Mouse (Mus musculus) right cerebral cortex, postnatal 10 days (tissue): Measurements from ENCODE around the gene Chst3.
"Not testable (repeated sequence)": the region's sequence is repeated elsewhere in the genome, so short reads cannot be mapped to it uniquely, and the experiment has no call there.

ENCODE experiments used
- DNase-seq, 2 experiments: peaks; one replicate each; pipeline ENCODE4 v3.0.0; 2021; ENCODE audit warnings: low spot score in 2 of 2

Chst3 gene

DNA sequence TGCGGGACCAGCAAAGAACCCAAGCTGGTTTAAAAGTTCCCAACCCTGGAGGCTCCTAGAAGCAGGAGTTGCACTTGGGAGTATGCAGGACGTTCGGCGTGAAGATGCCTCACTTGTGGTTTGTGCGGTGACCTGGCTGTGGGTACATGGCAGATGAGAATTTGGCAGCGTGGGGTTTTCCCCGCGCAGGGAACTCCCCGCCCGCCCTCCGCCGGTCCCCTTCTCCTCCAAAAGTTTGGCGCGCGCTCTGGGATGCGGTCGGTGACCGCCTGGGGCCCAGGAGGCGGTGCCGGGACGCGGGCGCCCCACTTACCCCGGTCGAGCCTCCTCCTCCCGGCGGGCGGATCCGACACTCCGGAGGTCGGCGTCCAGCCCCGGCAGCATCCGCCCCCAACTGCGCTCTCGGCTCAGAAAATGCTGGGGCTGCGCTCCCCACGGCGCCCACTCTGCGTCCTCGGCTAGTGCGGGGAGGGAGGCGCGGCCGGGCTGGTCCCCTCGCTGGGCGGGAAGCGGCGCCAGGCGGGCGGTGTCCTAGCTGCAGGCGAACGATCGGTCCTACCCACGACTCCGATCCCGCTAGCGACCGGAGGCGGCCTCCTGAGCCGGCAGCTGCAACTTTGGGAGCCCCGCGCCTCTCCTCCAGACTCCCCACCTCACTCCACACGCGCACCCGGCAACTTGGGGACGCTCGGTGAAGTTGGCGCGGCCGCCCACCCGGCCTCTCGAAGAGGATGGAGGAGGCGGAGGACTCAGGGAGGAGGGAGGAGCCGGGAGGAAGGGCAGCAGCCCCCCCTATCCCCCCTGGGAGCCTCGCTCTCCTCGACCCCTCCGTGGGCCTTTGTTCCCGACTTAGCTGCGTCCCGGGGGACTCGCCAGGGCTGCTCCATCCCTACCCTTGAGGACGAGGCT is at the start of gene Chst3:
TSS of gene Chst3 (minus strand) at position 670 of the 909 bp plus-strand sequence.
- peak in 1 of 2 experiments; percentile 48 for DNase-seq

DNA sequence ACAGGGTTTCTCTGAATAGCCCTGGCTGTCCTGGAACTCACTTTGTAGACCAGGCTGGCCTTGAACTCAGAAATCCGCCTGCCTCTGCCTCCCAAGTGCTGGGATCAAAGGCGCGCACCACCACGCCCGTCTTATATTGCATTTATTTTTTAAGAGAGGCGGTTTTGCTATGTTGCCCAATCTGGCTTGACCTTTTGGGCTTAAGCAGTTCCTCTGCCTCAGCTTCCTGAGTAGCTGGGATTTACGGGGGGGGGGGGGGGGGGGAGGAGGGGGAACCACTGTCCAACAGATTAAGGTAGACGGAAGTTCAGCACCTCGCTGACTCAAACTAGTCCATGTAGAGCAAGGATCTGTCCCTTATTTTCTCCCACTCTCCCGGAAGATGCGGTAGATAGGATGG is 49.7 kb upstream of the Chst3 start:
- DNase-seq, result no peak

DNA sequence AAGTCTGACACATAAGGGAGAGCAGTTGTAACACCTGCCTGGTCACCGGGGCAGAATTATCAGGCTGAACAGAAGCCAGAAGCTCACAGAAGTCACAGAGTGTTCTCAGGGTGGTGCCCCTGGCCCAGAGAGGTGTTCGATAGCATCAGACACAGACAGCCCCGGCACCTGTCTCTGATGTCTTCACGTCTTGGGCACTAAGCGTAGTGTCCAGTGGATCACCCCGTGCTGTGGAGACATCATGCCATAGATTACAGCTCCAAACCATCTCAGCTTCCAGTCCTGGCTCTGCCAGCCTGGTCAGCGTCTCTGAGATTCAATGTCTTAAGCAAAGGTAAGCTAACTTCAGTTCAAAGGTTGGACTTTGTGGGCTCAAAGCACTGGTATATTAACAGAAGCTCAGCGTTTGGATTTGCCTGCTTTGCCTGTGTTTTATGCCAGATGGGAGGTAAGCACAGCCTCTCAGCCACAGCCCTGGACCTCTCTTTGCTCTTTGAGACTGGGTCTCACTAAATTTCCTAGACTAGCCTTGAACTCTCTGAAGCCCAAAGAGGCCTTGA is 47.9 kb upstream of the Chst3 start:
- DNase-seq, result no peak

DNA sequence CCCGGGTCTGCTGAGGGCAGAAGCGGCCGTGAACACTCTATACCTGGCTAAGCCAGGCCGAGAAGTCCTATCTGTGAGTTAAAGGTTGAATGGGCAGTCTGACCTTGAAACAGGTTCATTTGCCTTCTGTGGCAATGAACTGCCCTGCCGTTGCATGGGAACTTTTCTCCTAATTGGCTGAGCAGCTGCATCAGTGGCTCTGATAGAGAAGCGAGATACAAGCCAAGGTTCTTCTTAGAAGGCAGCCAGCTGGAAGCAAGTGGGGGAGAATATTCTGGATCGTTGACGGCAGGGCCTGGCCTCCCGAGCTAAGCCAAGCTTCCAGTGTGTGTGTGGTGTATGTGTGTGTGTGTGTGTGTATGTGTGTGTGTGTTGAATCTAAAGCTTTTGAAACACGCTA is 46.2 kb upstream of the Chst3 start:
- DNase-seq, result no peak

DNA sequence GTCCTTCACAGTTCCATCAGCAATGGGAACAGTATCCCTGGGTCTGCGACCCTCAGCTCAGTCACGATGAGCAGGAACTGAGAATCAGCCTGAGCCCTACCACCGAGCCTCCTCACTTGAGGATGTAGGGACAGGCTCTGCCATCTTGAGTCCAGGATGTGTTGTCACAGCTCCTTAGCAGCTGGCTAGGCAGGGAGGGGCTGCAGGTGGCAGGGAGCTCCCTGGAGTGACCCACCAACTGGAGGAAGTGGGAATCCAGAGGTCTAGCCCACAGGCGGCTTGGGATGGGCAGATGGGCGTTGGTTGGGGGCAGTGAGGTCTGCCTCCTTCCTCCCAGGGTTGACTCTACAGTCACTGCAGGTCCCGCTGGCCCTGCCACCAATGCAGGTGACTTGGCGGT is 44.3 kb upstream of the Chst3 start:
- DNase-seq, result no peak

DNA sequence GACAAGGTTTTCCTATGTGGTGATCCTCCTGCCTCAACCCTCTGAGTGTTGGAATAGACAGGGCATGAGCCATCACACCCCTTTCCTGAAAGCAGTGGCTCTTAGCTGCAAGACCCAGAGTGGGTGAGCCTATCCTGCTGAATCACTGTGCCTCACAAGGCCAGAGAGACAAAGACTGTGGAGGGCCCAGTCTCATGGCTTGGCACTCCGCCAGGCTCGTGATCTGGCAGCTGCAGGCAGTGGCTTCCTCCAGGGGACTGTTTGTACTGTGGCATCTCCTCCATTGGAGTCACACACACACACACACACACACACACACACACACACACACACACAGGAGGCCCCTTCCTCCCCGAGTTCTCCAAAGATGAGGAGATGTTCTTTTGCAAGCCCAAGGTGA is 43.3 kb upstream of the Chst3 start:
- DNase-seq, result peak; percentile 93

DNA sequence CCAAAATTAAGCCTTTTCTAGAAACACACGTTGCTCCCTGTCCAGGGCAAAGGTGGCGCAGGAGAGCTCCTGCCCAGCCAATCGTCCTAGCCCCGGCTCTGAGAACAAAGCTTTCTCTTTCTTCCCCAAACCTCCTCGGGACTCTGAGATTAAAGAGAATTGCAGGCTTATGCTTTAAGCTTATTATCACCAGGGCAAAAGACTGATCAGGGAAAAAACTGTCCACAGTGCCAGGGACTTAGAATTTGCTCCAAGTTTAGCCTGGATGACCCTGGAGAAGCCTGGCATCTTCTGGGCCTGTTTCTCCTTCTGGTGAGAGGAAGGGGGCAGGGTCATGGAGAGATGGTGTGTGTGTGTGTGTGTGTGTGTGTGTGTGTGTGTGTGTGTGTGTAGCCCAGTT is 42.5 kb upstream of the Chst3 start:
- no peak for DNase-seq

DNA sequence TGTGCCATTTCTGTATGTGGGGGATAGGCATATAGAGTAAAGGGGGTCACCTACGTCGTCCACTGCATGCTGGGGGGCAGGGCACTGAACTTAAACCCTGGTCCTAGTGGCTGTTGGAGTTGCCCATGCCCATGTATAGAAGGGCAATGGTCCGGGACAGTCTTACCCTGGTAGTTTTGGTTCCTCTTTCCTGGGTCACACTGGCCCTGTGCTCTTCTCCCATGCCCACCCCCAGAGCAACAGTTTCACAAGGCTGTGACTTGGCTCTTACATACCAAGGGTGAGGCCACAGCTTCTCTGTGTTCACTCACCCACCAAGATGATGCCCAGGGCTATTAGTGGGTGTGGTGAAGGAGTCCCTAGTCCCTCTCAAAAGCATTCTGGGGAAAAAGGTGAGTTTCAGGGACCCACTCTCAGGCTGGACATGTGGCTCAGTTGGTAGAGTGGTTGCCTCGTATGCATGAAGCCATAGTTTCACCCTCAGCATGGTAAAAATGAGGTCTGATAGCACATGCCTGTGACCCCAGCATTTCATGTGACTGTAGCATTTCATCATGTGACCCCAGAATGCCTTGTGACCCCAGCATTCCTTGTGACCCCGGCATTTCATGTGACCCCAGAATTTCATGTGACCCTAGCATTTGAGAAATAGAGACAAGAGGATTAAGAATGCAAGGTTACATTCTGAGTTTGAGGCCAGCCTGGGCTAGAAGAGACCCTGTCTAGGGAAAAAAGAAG is 41.7 kb upstream of the Chst3 start:
- no peak for DNase-seq

DNA sequence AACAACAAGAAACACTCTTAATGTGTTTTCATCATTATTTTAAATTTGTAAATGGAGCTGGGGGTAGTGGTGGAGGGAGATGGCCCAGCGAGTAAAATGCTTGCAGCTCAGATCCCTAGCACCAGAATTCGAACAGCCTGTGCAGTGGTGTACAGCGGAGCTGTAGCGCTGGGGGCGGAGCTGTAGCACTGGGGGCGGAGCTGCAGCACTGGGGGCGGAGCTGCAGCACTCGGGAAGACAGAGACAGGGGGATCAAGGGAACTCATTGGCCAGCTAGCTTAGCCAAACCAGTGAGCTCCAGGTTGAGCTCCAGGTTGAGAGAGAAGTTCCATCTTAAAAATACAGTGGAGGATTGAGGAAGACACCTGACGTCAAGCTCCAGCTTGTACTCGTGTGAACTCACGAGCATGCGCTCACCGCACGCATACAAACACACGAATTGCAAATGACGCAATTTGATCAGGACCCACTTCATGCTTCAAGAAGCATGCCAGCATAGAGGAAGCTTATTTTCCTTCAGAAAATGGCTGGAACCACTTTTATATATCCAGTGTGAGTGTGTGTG is 38.3 kb upstream of the Chst3 start:
- DNase-seq, result no peak

DNA sequence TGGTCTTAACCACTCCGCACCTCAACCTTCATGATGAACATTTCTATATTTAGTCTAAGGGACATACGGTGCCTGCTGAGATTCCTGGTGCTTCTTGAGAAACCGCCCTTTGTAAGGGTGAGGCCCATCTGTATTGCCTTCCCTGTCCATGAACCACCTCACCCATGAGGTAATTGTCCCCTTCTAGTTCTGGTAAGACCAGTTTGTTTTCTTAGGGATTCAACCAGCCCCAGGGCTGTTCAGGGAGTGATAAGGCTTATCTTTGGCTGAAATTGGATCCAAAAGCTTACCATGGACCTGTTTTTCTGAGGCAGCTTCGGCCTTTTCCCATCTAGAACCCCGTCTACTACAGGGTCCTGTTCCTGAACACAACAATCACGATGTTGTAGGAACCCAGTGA is 37.0 kb upstream of the Chst3 start:
- DNase-seq, result no peak

DNA sequence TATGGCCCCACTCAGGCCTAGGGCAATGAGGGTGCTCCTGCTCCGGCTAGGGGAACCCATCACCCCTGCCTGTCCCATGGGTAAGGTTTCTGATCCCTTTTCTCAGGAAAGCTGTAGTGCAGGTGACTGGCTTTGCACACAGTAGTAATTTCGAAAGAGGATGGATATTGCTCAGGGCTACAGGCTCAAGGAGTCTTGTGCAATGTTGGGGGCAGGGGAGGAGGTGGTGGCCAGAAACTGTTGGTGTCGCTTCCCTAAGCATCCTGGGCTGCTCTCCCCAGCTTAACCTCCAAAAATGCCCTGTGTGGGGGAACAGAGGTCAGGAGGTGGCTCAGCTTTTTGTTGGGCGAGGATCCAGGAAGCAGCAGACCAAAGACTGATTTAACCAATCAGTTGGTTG is 33.5 kb upstream of the Chst3 start:
- DNase-seq, result no peak

DNA sequence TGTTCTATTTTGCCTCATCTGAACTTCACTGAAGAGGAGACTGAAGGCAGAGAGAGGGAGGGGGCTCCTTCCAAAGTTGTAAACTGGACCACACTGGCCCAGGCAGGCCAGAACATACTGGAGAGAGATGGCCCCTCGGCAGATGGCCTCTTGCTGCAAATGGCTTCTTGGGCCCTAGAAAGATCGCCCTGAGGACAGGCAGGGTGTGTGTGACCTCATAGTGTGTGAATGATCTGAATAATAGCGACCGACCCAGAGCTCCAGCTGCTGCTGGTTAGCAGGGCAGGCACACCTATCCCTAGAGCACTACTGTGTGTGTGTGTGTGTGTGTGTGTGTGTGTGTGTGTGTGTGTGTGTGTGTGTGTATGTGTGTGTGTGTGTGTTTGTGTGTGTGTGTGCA is 33.1 kb upstream of the Chst3 start:
- no peak for DNase-seq

DNA sequence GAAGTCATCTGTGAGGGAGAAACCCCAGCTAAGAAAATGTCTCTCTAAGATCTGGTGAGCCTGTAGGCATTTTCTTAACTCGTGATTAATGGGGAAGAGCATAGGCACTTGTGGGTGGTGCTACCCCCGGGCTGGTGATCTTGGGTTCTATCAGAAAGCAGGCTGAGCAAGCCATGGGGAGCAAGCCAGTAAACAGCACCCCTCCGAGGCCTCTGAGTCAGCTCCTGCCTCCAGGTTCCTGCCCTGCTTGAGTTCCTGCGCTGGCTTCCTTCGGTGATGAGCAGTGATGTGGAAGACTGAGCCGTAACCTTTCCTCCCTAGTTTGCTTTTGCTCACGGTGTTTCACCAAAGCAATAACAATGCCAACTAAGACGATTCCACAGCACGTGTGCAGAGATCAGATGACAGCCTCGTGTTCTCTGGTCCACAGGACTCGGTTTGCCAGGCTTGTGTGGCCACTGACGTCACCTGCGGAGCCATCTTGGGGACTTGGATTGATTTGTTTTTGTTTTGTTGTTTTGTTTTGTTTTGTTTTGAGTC is 31.4 kb upstream of the Chst3 start:
- no peak for DNase-seq

DNA sequence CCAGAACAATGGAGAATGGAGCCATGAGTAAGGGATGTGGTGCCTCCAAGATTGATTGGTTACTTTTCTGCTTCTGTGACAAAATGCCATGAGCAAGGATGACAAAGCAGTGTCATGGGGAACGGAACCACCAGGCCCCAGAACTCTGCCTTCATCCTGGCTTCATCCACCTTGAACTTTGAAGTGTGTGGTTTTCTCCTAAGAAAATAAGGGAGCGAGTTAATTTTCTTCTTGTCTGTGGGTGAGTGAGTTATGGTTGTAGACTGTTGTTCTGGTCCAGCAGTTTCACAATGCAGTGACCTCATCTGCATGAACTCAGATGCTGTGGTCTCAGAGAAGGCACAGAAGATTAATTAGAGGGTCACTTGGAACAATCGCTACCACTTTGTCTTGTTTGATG is 29.3 kb upstream of the Chst3 start:
- DNase-seq, result not testable (repeated sequence)

DNA sequence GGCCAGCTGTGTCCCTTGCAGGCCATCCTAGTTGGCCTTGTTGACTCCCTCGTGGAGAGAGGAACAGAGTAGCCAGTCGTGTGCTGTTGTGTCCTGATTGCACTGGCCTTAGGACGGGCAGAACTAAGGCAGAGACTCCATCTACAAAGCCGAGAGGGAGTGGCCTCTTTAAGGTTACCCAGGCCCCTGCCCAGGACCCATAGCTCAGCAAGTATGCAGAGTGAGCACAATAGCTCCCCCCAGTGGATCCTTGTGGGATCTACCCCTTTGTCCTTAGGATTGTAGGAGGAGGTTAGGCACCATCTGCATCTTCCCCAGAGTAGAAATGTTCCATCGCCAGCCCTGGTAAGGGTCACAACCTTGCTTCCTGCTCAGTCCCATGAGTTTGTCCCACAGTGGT is 27.5 kb upstream of the Chst3 start:
- DNase-seq, result peak in 1 of 2 experiments; percentile 63

DNA sequence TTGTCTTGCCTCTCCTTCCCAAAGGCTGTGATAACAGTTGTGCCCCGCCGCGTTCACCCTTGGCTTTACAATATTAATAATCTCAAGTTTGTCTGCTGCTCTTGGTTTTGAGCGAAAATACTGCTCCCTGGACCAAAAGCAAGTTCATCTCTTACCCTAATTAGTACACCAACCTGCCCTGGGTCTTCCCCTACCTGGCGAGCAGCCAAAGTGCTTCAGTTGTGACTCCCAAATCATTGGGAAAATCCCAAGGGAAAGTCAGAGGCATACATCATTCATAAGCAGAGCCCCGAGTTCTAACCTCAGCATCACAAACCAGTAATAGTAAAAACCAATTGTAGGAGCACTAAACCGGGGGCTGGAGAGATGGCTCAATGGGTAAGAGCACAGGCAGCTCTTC is 26.6 kb upstream of the Chst3 start:
- DNase-seq, result no peak

DNA sequence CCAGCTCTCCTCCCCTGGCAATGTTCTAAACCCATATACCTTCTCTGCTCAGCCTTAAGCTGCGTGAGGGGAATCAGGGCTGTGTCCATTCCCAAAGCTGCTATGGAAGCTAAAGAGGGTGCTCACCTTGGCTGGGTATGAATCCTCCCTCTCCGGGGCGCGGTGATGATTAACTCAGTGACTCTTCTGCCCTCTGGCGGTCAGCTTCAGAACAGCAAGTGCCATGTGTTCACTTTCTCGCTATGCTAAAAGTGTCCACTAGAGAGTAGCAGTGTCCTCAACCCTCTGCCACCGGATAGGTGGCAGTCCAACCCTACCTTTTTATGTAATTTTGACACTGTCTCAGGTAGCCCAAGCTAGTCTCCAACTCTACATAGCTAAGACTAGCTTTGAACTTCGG is 26.0 kb upstream of the Chst3 start:
- peak; percentile 89 to 92 for DNase-seq

DNA sequence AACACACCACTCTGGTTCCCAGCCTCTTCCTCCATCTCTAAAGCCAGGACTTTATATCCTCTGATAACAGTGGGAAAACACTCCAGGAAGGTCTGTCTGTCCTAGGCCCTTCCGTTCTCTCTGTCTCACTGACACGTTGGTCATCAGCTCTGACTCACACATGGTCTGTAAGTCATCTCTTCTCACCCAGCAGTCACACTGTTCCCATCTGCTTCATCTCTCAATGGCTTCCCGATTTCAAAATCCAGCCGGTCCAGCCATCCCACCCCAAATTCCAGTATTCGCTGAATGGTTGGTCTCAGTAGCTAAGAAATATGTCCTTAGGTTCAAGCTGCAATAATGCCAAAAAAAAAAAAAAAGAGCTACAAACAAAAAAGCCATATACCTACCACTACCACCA is 24.9 kb upstream of the Chst3 start:
- no peak for DNase-seq

DNA sequence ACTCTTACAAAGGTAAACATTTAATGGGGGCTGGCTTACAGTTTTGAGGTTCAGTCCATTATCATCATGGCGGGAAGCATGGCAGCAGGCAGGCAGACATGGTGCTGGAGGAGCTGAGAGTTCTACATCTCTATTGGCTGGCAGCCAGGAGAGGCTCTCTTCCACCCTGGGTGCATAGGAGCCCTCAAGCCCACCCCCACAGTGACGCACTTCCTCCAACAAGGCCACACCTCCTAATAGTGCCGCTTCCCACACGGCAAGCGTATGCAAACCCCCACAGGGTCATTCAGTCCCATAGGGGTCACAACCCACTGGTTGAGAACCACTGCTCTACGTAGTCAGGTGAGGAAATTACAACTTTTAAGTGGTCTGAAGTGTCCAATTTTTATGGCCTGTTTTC is 21.4 kb upstream of the Chst3 start:
- DNase-seq, result no peak

DNA sequence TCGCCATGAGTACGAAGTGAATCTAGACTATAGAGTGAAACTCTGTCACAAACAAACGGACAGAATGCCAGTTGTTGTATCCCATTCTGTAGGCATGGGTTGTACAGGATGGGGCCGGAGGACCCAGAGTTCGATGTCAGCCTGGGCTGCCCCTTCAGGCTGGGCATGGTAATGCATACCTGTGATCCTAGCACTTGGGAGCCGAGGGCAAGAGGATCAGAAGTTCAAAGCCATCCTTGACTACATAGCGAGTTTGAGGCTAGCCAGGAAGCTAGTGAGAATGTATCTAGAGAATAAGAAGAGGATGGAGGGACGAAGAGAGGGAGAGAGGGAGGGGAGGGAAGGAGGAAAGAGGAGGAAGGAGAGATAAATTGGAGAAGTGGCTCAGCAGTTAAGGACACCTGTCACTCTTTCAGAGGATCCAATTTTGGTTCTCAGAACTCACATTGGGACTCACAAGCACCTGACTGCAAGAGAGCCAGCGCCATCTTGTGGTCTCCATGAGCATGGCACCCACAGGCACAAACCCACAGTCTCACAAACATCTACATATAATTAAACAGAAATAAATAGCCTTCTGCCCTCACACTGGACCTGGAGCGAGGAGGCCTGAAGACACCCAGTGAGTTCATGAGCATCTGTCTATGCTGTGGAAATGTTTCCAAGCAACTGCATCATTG is 18.6 kb upstream of the Chst3 start:
- DNase-seq, result peak; percentile 49 to 68

DNA sequence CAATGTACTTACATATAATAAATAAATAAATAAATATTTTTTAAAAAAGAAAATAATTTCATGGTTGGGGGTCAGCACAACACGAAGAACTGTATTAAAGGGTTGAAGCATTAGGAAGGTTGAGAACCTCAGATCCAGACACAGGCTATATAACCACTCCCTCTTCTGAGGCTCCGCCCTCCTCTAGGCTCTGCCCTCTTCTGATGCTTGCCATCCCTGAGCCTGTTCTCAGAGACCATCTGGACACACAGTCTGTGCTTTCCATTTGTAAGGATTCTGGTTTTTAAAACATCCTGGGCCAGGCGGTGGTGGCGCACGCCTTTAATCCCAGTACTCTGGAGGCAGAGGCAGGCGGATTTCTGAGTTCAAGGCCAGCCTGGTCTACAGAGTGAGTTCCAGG is 16.8 kb upstream of the Chst3 start:
- not testable (repeated sequence) for DNase-seq

DNA sequence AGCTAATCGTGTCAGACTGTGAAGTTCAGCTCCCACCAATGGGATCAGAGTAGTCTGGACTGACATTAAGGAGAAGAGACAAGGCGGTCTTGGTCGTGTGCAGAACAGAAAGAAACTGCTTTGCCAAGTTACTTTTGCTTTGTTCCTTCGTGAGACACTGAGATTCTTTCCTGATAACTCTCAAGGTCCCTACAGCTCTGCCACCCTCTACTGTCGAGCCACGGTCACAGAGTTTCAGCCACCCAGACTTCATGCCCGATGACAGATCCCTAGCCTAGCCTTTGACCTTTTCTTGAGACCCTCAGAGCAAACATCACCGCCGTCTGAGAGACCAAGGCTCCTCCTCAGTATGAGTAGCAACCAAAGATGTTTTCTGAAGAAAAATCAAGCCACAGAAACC is 14.9 kb upstream of the Chst3 start:
- no peak for DNase-seq
